Mouse (Mus musculus): Measurements from ENCODE around the gene Ccdc187. TPM values are rescaled to one million over a fixed set of nuclear protein-coding genes. Genes with fewer than 3 reads are reported as not detected.

Ccdc187 gene
- total RNA-seq, 2 experiments from 2014 or later = 0.81 to 0.92 TPM

- DNase-seq = peak; percentile 96
Observed at GRCm38 (mm10) chr2:26208126-26208789, 86.1 kb downstream of the Ccdc187 start, which contains the start of gene Lhx3. Lhx3 (minus strand) TSS chr2:26208289.

GRCm38 (mm10) chr2:26207559-26207958, 86.8 kb downstream of the Ccdc187 start:
- DNase-seq = no peak

- no peak for DNase-seq
Observed at GRCm38 (mm10) chr2:26205761-26206160, 88.6 kb downstream of the Ccdc187 start.

- DNase-seq = peak; percentile 75
Observed at GRCm38 (mm10) chr2:26205126-26205525, 89.2 kb downstream of the Ccdc187 start.

- DNase-seq = no peak
Observed at GRCm38 (mm10) chr2:26202849-26203475, 91.4 kb downstream of the Ccdc187 start.

GRCm38 (mm10) chr2:26201926-26202848, 92.2 kb downstream of the Ccdc187 start:
- DNase-seq = no peak

GRCm38 (mm10) chr2:26198488-26198887, 95.9 kb downstream of the Ccdc187 start:
- no peak for DNase-seq

GRCm38 (mm10) chr2:26194552-26195339, 99.6 kb downstream of the Ccdc187 start:
- no peak for DNase-seq

Other genes starting within 250 kb of the Ccdc187 start
- 10 to 100 TPM; 11.1 to 11.4 TPM for gene Nacc2, start 171.3 kb downstream of the Ccdc187 start, total RNA-seq (2021)
- gene Lhx3, start 86.3 kb downstream of the Ccdc187 start, total RNA-seq (2021) = not detected
- gene Qsox2, start 57.0 kb downstream of the Ccdc187 start, total RNA-seq (2021) = 10 to 100 TPM; 11.2 to 12.1 TPM
- gene Gpsm1, start 21.0 kb upstream of the Ccdc187 start, total RNA-seq (2021) = 100 to 1,000 TPM; 142 to 153 TPM
- 10 to 100 TPM; 16.1 to 16.6 TPM for gene Dnlz, start 57.6 kb upstream of the Ccdc187 start, total RNA-seq (2021)
- under 1 TPM; 0.60 to 0.95 TPM for gene Card9, start 66.4 kb upstream of the Ccdc187 start, total RNA-seq (2021)
- 10 to 100 TPM; 20.8 to 21.0 TPM for gene Snapc4, start 86.1 kb upstream of the Ccdc187 start, total RNA-seq (2021)
- gene Entr1, start 94.8 kb upstream of the Ccdc187 start, total RNA-seq (2021) = 10 to 100 TPM; 55.5 to 62.3 TPM
- gene Pmpca, start 94.8 kb upstream of the Ccdc187 start, total RNA-seq (2021) = 100 to 1,000 TPM; 107 to 113 TPM
- 10 to 100 TPM; 13.4 to 14.3 TPM for gene Inpp5e, start 114.6 kb upstream of the Ccdc187 start, total RNA-seq (2021)
- 10 to 100 TPM; 37.0 to 39.0 TPM for gene Sec16a, start 150.7 kb upstream of the Ccdc187 start, total RNA-seq (2021)
- gene Notch1, start 222.1 kb upstream of the Ccdc187 start, total RNA-seq (2021) = 10 to 100 TPM; 55.3 to 62.3 TPM